Mouse (Mus musculus): ENCODE measurements around the gene 2310034G01Rik. TPM values are rescaled to one million over a fixed set of nuclear protein-coding genes. Genes with fewer than 3 reads are reported as not detected.

Gene 2310034G01Rik
- polyA plus RNA-seq, 1 experiment from 2014 or later: 2.6 TPM

GRCm38 (mm10) chr19:46347146-46347545 lies 3.0 kb downstream of the 2310034G01Rik start:
- Histone ChIP-seq H3K4me3 (ENCODE audit: low read length) (no peak overlapping the region), H3K4me2 (replicated peaks; ENCODE audit: low read depth, low read length) (no peak overlapping the region), H3K4me1 (ENCODE audit: insufficient read depth, low read length) (peaks cover 17% of the 10 kb centered on the region), H3K36me3 (ENCODE audit: insufficient read depth, low read length) (no peaks in the 10 kb centered on the region), H3K9ac (replicated peaks; ENCODE audit: low read length) (no peak overlapping the region), H3K9me3 (ENCODE audit: low read length) (no peaks in the 10 kb centered on the region), H3K27ac (ENCODE audit: low read length) (no peak overlapping the region), H3K27me3 (ENCODE audit: insufficient read depth, low read length) (0 out of 2 replicates have a peak, but pooled peaks cover 2% of the 10 kb centered on the region)
- no peak for ATAC-seq (ENCODE audit: low FRiP score, low TSS enrichment)
- WGBS: 97% methylated on average over 1 of the region's 1 CpGs

GRCm38 (mm10) chr19:46344710-46345419 lies 5.2 kb downstream of the 2310034G01Rik start:
- Histone ChIP-seq H3K4me1 (ENCODE audit: insufficient read depth, low read length) (peaks cover 12% of the 10 kb centered on the region), H3K4me2 (replicated peaks; ENCODE audit: low read depth, low read length) (no peak overlapping the region), H3K4me3 (ENCODE audit: low read length) (no peak overlapping the region), H3K27me3 (ENCODE audit: insufficient read depth, low read length) (0 out of 2 replicates have a peak, but pooled peaks cover 2% of the 10 kb centered on the region), H3K9me3 (ENCODE audit: low read length) (no peaks in the 10 kb centered on the region), H3K36me3 (ENCODE audit: insufficient read depth, low read length) (no peaks in the 10 kb centered on the region), H3K27ac (ENCODE audit: low read length) (no peak overlapping the region), H3K9ac (replicated peaks; ENCODE audit: low read length) (no peak overlapping the region)
- WGBS: 16% methylated on average over 7 of the region's 7 CpGs
- no peak for ATAC-seq (ENCODE audit: low FRiP score, low TSS enrichment)

DNA sequence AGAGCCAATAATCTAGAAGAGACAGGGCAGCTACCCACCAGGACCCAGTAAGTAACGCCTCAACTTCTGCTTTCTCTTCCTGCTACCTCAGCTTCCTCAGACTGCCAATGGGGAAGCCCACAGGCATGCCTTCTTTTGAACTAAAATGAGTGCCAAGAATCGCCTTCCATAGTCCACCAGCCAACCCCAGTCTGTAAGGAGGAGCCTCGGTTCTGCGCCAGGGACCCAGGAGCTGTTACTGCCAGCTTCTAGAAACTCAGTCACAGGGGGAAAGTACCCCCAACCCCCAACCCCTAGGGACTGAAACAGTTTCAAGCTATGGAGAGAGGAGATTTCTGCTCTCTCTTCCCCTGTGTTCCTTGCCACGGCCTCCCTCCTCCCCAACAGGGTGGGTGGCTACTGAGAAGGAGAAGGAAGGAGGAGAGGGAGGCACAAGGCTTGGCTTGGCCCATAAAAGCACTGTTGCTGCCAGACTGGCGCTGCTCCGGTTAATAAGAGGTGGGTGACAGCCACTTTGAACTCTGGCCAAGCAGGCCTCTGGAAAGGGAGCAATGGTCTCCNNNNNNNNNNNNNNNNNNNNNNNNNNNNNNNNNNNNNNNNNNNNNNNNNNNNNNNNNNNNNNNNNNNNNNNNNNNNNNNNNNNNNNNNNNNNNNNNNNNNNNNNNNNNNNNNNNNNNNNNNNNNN lies 10.7 kb downstream of the 2310034G01Rik start:
- Histone ChIP-seq H3K27me3 (ENCODE audit: insufficient read depth, low read length) (0 out of 2 replicates have a peak, but pooled peaks cover 2% of the 10 kb centered on the region), H3K9me3 (ENCODE audit: low read length) (no peaks in the 10 kb centered on the region), H3K4me2 (replicated peaks; ENCODE audit: low read depth, low read length) (no peak overlapping the region), H3K9ac (replicated peaks; ENCODE audit: low read length) (peak overlapping the region; percentile 67; the same call in 1 of the 2 replicates), H3K4me1 (ENCODE audit: insufficient read depth, low read length) (peaks cover 14% of the 10 kb centered on the region), H3K4me3 (ENCODE audit: low read length) (peak overlapping the region; percentile 90; the same call in 1 of the 2 replicates), H3K36me3 (ENCODE audit: insufficient read depth, low read length) (no peaks in the 10 kb centered on the region), H3K27ac (ENCODE audit: low read length) (no peak overlapping the region; the same call in 1 of the 2 replicates)
- no peak for ATAC-seq (ENCODE audit: low FRiP score, low TSS enrichment)
- WGBS: 72% methylated on average over 7 of the region's 7 CpGs

- ATAC-seq (ENCODE audit: low FRiP score, low TSS enrichment): peak; percentile 29
- H3K9me3 ChIP-seq (ENCODE audit: low read length): no peaks in the 10 kb centered on the region
- peak overlapping the region; percentile 67 for H3K9ac ChIP-seq (replicated peaks; ENCODE audit: low read length)
- WGBS: 49% methylated on average over 6 of the region's 6 CpGs
- H3K36me3 ChIP-seq (ENCODE audit: insufficient read depth, low read length): no peaks in the 10 kb centered on the region
- H3K4me3 ChIP-seq (ENCODE audit: low read length): peak overlapping the region; percentile 90
- H3K4me2 ChIP-seq (replicated peaks; ENCODE audit: low read depth, low read length): peak overlapping the region; percentile 66
- peak overlapping the region; percentile 50 for H3K27ac ChIP-seq (ENCODE audit: low read length)
- H3K27me3 ChIP-seq (ENCODE audit: insufficient read depth, low read length): 0 out of 2 replicates have a peak, but pooled peaks cover 2% of the 10 kb centered on the region
- H3K4me1 ChIP-seq (ENCODE audit: insufficient read depth, low read length): peaks cover 14% of the 10 kb centered on the region
Observed at GRCm38 (mm10) chr19:46338942-46339286, 11.2 kb downstream of the 2310034G01Rik start.

GRCm38 (mm10) chr19:46338331-46338936 lies 11.7 kb downstream of the 2310034G01Rik start, which contains the start of gene Cuedc2:
Gene Cuedc2, minus strand, starts transcription at chr19:46338702.
- Histone ChIP-seq H3K27me3 (ENCODE audit: insufficient read depth, low read length) (no peaks in the 10 kb centered on the region), H3K4me2 (replicated peaks; ENCODE audit: low read depth, low read length) (peak within 1 kb of the TSS; percentile 66), H3K4me3 (ENCODE audit: low read length) (peak within 1 kb of the TSS; percentile 90), H3K27ac (ENCODE audit: low read length) (peak within 1 kb of the TSS; percentile 50), H3K9me3 (ENCODE audit: low read length) (no peaks in the 10 kb centered on the region), H3K36me3 (ENCODE audit: insufficient read depth, low read length) (no peaks in the 10 kb centered on the region), H3K4me1 (ENCODE audit: insufficient read depth, low read length) (peaks cover 14% of the 10 kb centered on the region), H3K9ac (replicated peaks; ENCODE audit: low read length) (peak within 1 kb of the TSS; percentile 87)
- WGBS: 0% methylated on average over 31 of the region's 31 CpGs
- peak; percentile 86 for ATAC-seq (ENCODE audit: low FRiP score, low TSS enrichment)

- Histone ChIP-seq H3K4me1 (ENCODE audit: insufficient read depth, low read length) (peaks cover 14% of the 10 kb centered on the region), H3K27me3 (ENCODE audit: insufficient read depth, low read length) (no peaks in the 10 kb centered on the region), H3K4me2 (replicated peaks; ENCODE audit: low read depth, low read length) (peak overlapping the region; percentile 66), H3K4me3 (ENCODE audit: low read length) (peak overlapping the region; percentile 90), H3K9me3 (ENCODE audit: low read length) (no peaks in the 10 kb centered on the region), H3K27ac (ENCODE audit: low read length) (0 out of 2 replicates have a peak overlapping the region, but pooled peaks have one; percentile 45), H3K9ac (replicated peaks; ENCODE audit: low read length) (peak overlapping the region; percentile 87), H3K36me3 (ENCODE audit: insufficient read depth, low read length) (no peaks in the 10 kb centered on the region)
- ATAC-seq (ENCODE audit: low FRiP score, low TSS enrichment): 0 out of 2 replicates have a peak, but pooled peaks have one; percentile 2
- 32% methylated on average over 15 of the region's 15 CpGs for WGBS
Observed at GRCm38 (mm10) chr19:46337719-46338330, 12.3 kb downstream of the 2310034G01Rik start.

- Histone ChIP-seq H3K4me3 (ENCODE audit: low read length) (no peak overlapping the region), H3K27me3 (ENCODE audit: insufficient read depth, low read length) (no peaks in the 10 kb centered on the region), H3K4me2 (replicated peaks; ENCODE audit: low read depth, low read length) (no peak overlapping the region), H3K36me3 (ENCODE audit: insufficient read depth, low read length) (peaks cover 15% of the 10 kb centered on the region), H3K4me1 (ENCODE audit: insufficient read depth, low read length) (peaks cover 20% of the 10 kb centered on the region), H3K27ac (ENCODE audit: low read length) (no peak overlapping the region), H3K9me3 (ENCODE audit: low read length) (no peaks in the 10 kb centered on the region), H3K9ac (replicated peaks; ENCODE audit: low read length) (no peak overlapping the region)
- ATAC-seq (ENCODE audit: low FRiP score, low TSS enrichment): no peak
- 83% methylated on average over 3 of the region's 3 CpGs for WGBS
Observed at GRCm38 (mm10) chr19:46333906-46334305, 16.2 kb downstream of the 2310034G01Rik start.

GRCm38 (mm10) chr19:46332721-46333339 lies 17.3 kb downstream of the 2310034G01Rik start:
- peaks cover 15% of the 10 kb centered on the region for H3K36me3 ChIP-seq (ENCODE audit: insufficient read depth, low read length)
- no peak overlapping the region for H3K4me2 ChIP-seq (replicated peaks; ENCODE audit: low read depth, low read length)
- ATAC-seq (ENCODE audit: low FRiP score, low TSS enrichment): no peak
- no peak overlapping the region for H3K27ac ChIP-seq (ENCODE audit: low read length)
- peaks cover 20% of the 10 kb centered on the region for H3K4me1 ChIP-seq (ENCODE audit: insufficient read depth, low read length)
- H3K4me3 ChIP-seq (ENCODE audit: low read length): no peak overlapping the region
- no peak overlapping the region for H3K9ac ChIP-seq (replicated peaks; ENCODE audit: low read length)
- no peaks in the 10 kb centered on the region for H3K27me3 ChIP-seq (ENCODE audit: insufficient read depth, low read length)
- H3K9me3 ChIP-seq (ENCODE audit: low read length): no peaks in the 10 kb centered on the region
- 75% methylated on average over 7 of the region's 7 CpGs for WGBS

DNA sequence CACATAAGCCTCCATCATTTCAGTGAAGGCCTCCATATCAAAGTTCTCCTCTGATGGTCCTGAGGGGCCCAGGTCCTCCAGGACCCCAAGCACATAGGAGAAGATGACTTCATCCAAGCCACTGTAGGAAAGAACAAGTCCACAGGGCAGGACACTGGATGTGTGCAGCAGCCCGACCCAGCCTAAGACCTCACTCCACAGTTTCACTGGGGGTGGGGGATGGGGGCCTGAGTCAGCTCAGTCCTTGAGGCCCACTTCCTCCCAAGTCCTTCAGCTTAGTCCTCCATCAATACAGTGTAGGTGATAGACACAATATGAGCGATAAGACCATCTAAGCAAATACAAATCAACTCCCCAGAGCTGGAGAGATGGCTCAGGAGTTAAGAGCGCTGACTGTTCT lies 18.2 kb downstream of the 2310034G01Rik start:
- H3K9me3 ChIP-seq (ENCODE audit: low read length): no peaks in the 10 kb centered on the region
- no peak overlapping the region for H3K27ac ChIP-seq (ENCODE audit: low read length)
- H3K9ac ChIP-seq (replicated peaks; ENCODE audit: low read length): no peak overlapping the region
- WGBS: 86% methylated on average over 3 of the region's 3 CpGs
- ATAC-seq (ENCODE audit: low FRiP score, low TSS enrichment): no peak
- H3K4me1 ChIP-seq (ENCODE audit: insufficient read depth, low read length): peaks cover 20% of the 10 kb centered on the region
- no peak overlapping the region for H3K4me3 ChIP-seq (ENCODE audit: low read length)
- peaks cover 15% of the 10 kb centered on the region for H3K36me3 ChIP-seq (ENCODE audit: insufficient read depth, low read length)
- peaks cover 7% of the 10 kb centered on the region for H3K27me3 ChIP-seq (ENCODE audit: insufficient read depth, low read length)
- no peak overlapping the region for H3K4me2 ChIP-seq (replicated peaks; ENCODE audit: low read depth, low read length)
